Mouse (Mus musculus): ENCODE data around the gene Mthfr. TPM values are rescaled to one million over a fixed set of nuclear protein-coding genes. Genes with fewer than 3 reads are reported as not detected.

Mthfr gene
- polyA plus RNA-seq, 1 experiment from 2014 or later, result 14.3 TPM

DNA sequence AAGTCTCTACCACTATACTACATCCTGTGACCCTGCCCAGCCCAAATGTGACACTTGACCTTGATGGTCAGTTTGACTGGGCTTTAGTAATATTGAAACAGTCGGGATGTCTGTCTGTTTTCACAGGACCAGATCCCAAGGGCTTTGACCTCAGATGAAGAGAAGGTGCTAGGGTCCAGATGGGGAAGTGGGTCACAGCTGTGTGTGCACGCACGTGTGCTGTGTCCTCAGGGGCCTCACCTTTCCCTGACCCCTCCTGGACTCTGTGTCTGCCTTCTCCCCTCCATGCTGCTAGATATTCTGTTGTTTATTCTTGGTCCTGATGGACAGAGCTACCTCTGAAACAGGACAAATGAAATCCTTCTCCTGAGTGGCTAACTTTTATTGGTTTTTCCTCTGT is 27.5 kb upstream of the Mthfr start:
- no peaks in the 10 kb centered on the region for H3K4me1 ChIP-seq (ENCODE audit: control insufficient read depth, insufficient read depth, low read length)
- no peak overlapping the region for H3K4me2 ChIP-seq (ENCODE audit: low read depth, low read length)
- H3K4me3 ChIP-seq (ENCODE audit: low read length), result no peak overlapping the region
- no peaks in the 10 kb centered on the region for H3K9me3 ChIP-seq (ENCODE audit: control insufficient read depth, low read length)
- H3K27me3 ChIP-seq (replicated peaks; ENCODE audit: control insufficient read depth, insufficient read depth, low read length), result no peaks in the 10 kb centered on the region
- no peak overlapping the region for H3K27ac ChIP-seq (ENCODE audit: low read length)
- no peak overlapping the region for H3K9ac ChIP-seq (ENCODE audit: low read depth, low read length)
- WGBS, result 72% methylated on average over 3 of the region's 3 CpGs
- ATAC-seq, result no peak
- peaks cover 41% of the 10 kb centered on the region for H3K36me3 ChIP-seq (ENCODE audit: control insufficient read depth, insufficient read depth, low read length)

DNA sequence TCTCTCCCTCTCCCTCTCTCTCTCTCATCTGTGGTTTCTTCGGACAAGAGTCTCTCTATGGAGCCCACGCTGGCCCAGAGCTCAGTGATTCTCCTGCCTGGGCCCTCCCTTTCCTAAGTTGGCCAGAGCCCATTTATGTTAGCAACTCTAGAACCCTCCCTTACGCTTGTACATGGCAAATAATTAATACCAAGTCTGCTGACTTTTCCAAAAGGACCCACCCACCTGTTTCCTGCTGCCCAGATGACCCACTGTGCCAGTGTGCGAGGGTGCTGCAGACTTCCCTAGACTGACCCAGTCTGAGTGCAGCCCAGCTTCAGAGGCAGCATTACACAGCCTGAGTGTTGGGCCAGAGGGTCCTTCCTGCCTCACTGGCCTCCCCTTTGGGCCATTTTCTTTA is 26.7 kb upstream of the Mthfr start:
- H3K4me3 ChIP-seq (ENCODE audit: low read length), result no peak overlapping the region
- no peak overlapping the region for H3K4me2 ChIP-seq (ENCODE audit: low read depth, low read length)
- no peak for ATAC-seq
- H3K36me3 ChIP-seq (ENCODE audit: control insufficient read depth, insufficient read depth, low read length), result peaks cover 48% of the 10 kb centered on the region
- no peaks in the 10 kb centered on the region for H3K4me1 ChIP-seq (ENCODE audit: control insufficient read depth, insufficient read depth, low read length)
- no peak overlapping the region for H3K9ac ChIP-seq (ENCODE audit: low read depth, low read length)
- H3K9me3 ChIP-seq (ENCODE audit: control insufficient read depth, low read length), result no peaks in the 10 kb centered on the region
- H3K27ac ChIP-seq (ENCODE audit: low read length), result no peak overlapping the region
- 91% methylated on average over 4 of the region's 4 CpGs for WGBS
- H3K27me3 ChIP-seq (replicated peaks; ENCODE audit: control insufficient read depth, insufficient read depth, low read length), result no peaks in the 10 kb centered on the region

DNA sequence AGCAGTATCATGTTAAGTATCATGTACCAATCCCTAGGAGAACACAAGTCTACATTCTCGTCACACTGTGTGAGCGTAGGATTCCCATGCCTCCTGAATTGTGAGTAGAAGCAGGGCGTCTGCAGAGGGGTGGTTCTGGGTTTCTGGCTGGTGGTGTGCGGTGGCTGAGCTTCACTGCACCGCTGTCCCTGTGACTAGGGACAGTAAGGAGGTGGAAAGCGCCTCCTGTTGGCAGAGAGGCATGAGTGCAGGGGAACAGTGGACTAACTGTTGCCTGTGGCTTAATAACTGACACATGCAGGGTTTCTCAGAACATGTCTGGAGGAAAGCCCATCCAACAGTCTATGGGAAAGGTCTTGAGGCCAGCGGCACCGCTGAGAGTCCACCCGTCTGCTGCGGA is 23.5 kb upstream of the Mthfr start:
- no peak overlapping the region for H3K9ac ChIP-seq (ENCODE audit: low read depth, low read length)
- ATAC-seq, result no peak
- H3K4me1 ChIP-seq (ENCODE audit: control insufficient read depth, insufficient read depth, low read length), result no peaks in the 10 kb centered on the region
- no peak overlapping the region for H3K4me2 ChIP-seq (ENCODE audit: low read depth, low read length)
- no peaks in the 10 kb centered on the region for H3K27me3 ChIP-seq (replicated peaks; ENCODE audit: control insufficient read depth, insufficient read depth, low read length)
- H3K4me3 ChIP-seq (ENCODE audit: low read length), result no peak overlapping the region
- H3K36me3 ChIP-seq (ENCODE audit: control insufficient read depth, insufficient read depth, low read length), result peaks cover 45% of the 10 kb centered on the region
- H3K27ac ChIP-seq (ENCODE audit: low read length), result no peak overlapping the region
- H3K9me3 ChIP-seq (ENCODE audit: control insufficient read depth, low read length), result no peaks in the 10 kb centered on the region
- WGBS, result 83% methylated on average over 10 of the region's 10 CpGs

DNA sequence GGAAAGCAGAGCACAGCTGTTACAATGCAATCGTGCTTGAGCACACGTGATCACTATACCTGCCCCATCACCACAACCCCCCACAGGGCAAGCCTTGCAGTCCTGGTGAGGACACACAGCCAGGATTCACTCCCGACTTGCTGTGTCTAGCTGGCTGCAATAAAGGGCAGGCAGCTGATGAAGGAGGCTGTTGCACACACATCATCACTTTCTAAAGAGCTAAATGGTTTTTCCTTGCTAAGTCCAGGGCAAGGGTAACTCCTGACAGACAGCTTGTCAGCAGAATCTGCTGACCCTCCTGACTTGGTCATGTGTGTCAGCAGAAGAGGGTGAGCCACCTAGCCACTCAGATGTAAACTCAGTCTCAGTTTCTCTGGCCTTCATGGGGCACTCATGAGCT is 21.9 kb upstream of the Mthfr start:
- no peaks in the 10 kb centered on the region for H3K9me3 ChIP-seq (ENCODE audit: control insufficient read depth, low read length)
- H3K4me3 ChIP-seq (ENCODE audit: low read length), result no peak overlapping the region
- H3K27me3 ChIP-seq (replicated peaks; ENCODE audit: control insufficient read depth, insufficient read depth, low read length), result no peaks in the 10 kb centered on the region
- 84% methylated on average over 3 of the region's 3 CpGs for WGBS
- no peak overlapping the region for H3K27ac ChIP-seq (ENCODE audit: low read length)
- ATAC-seq, result no peak
- no peak overlapping the region for H3K4me2 ChIP-seq (ENCODE audit: low read depth, low read length)
- H3K36me3 ChIP-seq (ENCODE audit: control insufficient read depth, insufficient read depth, low read length), result peaks cover 39% of the 10 kb centered on the region
- no peaks in the 10 kb centered on the region for H3K4me1 ChIP-seq (ENCODE audit: control insufficient read depth, insufficient read depth, low read length)
- no peak overlapping the region for H3K9ac ChIP-seq (ENCODE audit: low read depth, low read length)

DNA sequence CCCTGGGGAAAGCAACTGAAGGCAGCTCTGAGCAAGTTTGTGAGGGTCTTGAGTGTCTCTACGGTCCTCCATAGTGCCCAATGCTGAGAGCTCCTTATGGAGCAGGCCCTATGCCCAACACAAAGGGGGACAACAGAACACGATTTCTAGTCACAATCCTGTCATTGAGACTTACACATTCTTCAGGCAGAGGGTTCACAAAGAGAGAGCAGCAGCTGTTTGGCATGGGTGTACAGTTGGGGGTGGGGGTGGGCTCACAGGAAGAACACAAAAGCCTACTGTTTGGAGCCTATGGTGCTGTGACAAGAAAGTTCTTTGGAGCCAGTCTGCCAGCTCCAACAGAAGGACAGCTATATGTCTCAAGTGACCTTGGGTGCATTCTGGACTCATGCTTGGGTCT is 20.5 kb upstream of the Mthfr start:
- peaks cover 36% of the 10 kb centered on the region for H3K36me3 ChIP-seq (ENCODE audit: control insufficient read depth, insufficient read depth, low read length)
- no peak overlapping the region for H3K27ac ChIP-seq (ENCODE audit: low read length)
- no peaks in the 10 kb centered on the region for H3K27me3 ChIP-seq (replicated peaks; ENCODE audit: control insufficient read depth, insufficient read depth, low read length)
- H3K9me3 ChIP-seq (ENCODE audit: control insufficient read depth, low read length), result no peaks in the 10 kb centered on the region
- 75% methylated on average over 2 of the region's 2 CpGs for WGBS
- no peak overlapping the region for H3K9ac ChIP-seq (ENCODE audit: low read depth, low read length)
- H3K4me1 ChIP-seq (ENCODE audit: control insufficient read depth, insufficient read depth, low read length), result no peaks in the 10 kb centered on the region
- H3K4me3 ChIP-seq (ENCODE audit: low read length), result no peak overlapping the region
- no peak overlapping the region for H3K4me2 ChIP-seq (ENCODE audit: low read depth, low read length)
- ATAC-seq, result 0 out of 2 replicates have a peak, but pooled peaks have one; percentile 23

DNA sequence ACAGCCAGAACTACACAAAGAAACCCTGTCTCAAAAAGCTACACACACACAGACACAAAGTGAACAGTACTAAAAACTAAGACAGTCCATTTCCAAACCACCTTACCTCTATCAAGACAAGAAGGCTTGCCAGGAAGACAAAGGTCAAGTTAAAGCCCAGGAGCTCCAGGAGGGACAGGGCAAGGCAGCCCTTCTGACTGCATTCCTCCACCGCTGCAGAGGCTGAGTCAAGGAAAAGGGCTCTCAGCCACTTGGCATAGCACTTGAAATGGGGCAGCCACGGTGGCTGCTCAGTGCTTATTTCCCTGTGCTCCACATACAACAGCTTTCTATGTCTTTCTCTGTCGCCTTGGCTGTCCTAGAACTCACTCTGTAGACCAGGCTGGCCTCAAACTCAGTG is 14.9 kb upstream of the Mthfr start:
- H3K27ac ChIP-seq (ENCODE audit: low read length), result no peak overlapping the region

DNA sequence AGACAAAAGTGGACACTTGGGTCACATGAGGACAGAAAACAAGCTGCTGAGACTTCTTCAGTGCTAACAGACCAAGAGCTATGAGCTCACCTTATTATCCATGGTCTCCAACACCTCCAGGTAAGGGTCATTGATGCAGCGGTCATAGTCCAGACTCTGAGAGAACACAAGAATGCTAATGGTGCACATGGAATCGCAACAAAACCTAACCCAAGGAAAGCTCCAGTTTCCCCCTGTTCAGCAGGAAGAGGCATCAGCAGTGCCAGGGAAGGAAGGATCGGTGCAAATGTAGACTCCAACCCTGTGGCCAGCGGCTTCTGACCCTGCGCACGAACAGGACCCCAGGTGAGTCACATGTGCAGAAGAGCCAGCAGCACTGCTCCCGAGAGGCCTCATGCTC is 9.6 kb upstream of the Mthfr start:
- H3K4me1 ChIP-seq (ENCODE audit: control insufficient read depth, insufficient read depth, low read length), result no peaks in the 10 kb centered on the region
- H3K4me3 ChIP-seq (ENCODE audit: low read length), result no peak overlapping the region
- 0 out of 2 replicates have a peak, but pooled peaks cover 3% of the 10 kb centered on the region for H3K36me3 ChIP-seq (ENCODE audit: control insufficient read depth, insufficient read depth, low read length)
- H3K27ac ChIP-seq (ENCODE audit: low read length), result no peak overlapping the region
- ATAC-seq, result no peak
- H3K27me3 ChIP-seq (replicated peaks; ENCODE audit: control insufficient read depth, insufficient read depth, low read length), result no peaks in the 10 kb centered on the region
- no peaks in the 10 kb centered on the region for H3K9me3 ChIP-seq (ENCODE audit: control insufficient read depth, low read length)
- 93% methylated on average over 7 of the region's 7 CpGs for WGBS
- H3K9ac ChIP-seq (ENCODE audit: low read depth, low read length), result no peak overlapping the region
- H3K4me2 ChIP-seq (ENCODE audit: low read depth, low read length), result no peak overlapping the region

More for the DNA sequence above, 14.9 kb upstream of the Mthfr start:
- Histone ChIP-seq H3K4me3 (ENCODE audit: low read length) (no peak overlapping the region), H3K27me3 (replicated peaks; ENCODE audit: control insufficient read depth, insufficient read depth, low read length) (no peaks in the 10 kb centered on the region), H3K4me1 (ENCODE audit: control insufficient read depth, insufficient read depth, low read length) (no peaks in the 10 kb centered on the region), H3K9ac (ENCODE audit: low read depth, low read length) (no peak overlapping the region), H3K4me2 (ENCODE audit: low read depth, low read length) (no peak overlapping the region), H3K36me3 (ENCODE audit: control insufficient read depth, insufficient read depth, low read length) (peaks cover 10% of the 10 kb centered on the region), H3K9me3 (ENCODE audit: control insufficient read depth, low read length) (no peaks in the 10 kb centered on the region)
- no peak for ATAC-seq
- WGBS, result 86% methylated on average over 3 of the region's 3 CpGs

DNA sequence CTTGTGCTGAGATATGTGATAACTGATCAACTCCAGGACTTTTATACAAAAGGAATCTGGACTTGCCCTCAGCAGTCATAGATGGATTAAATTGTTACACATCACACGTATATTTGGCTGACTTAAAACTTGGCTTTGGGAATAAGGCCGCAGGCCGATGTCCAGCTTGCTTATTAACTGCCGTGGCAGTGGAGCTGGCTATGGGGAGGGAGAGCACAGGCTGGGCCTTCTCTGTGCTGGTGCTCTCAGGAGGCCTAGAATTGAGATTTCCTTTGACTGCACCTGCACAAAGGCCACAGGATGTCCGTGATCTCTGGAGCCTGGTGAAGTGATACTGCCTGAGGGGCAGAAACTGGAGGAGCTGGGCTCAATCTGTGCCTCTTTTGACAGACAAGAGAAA is 8.4 kb upstream of the Mthfr start:
- no peak for ATAC-seq
- Histone ChIP-seq H3K4me3 (ENCODE audit: low read length) (no peak overlapping the region), H3K9ac (ENCODE audit: low read depth, low read length) (no peak overlapping the region), H3K36me3 (ENCODE audit: control insufficient read depth, insufficient read depth, low read length) (0 out of 2 replicates have a peak, but pooled peaks cover 5% of the 10 kb centered on the region), H3K27ac (ENCODE audit: low read length) (no peak overlapping the region), H3K4me1 (ENCODE audit: control insufficient read depth, insufficient read depth, low read length) (no peaks in the 10 kb centered on the region), H3K27me3 (replicated peaks; ENCODE audit: control insufficient read depth, insufficient read depth, low read length) (no peaks in the 10 kb centered on the region), H3K9me3 (ENCODE audit: control insufficient read depth, low read length) (no peaks in the 10 kb centered on the region), H3K4me2 (ENCODE audit: low read depth, low read length) (no peak overlapping the region)
- WGBS, result 85% methylated on average over 5 of the region's 5 CpGs

DNA sequence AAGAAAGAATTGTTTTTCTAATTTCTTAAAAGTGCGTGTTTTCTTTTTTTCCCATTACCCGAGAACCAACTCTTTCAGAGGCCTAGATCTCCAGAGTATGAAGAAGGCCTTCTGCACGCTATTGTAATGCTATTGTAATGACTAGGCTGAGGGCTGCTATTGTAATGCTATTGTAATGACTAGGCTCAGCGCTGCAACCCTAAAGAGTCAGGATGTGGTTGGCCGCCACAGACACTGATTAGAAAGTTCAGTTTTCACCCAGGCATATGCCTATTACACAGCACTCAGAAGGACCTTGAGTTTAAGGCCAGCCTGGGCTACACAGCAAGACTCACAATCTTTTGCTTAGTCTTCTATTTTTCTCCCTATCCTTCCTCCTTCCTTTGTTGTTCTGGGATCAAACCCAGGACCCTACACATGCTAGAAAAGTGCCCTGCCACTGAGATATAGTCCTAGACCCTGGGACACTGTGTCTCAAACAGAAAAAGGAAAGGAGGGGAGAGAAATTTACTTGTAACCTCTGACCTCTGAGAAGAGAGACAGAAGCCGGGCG is 4.9 kb upstream of the Mthfr start:
- Histone ChIP-seq H3K36me3 (ENCODE audit: control insufficient read depth, insufficient read depth, low read length) (0 out of 2 replicates have a peak, but pooled peaks cover 3% of the 10 kb centered on the region), H3K9me3 (ENCODE audit: control insufficient read depth, low read length) (no peaks in the 10 kb centered on the region), H3K27me3 (replicated peaks; ENCODE audit: control insufficient read depth, insufficient read depth, low read length) (no peaks in the 10 kb centered on the region), H3K27ac (ENCODE audit: low read length) (no peak overlapping the region), H3K9ac (ENCODE audit: low read depth, low read length) (no peak overlapping the region), H3K4me3 (ENCODE audit: low read length) (no peak overlapping the region), H3K4me2 (ENCODE audit: low read depth, low read length) (no peak overlapping the region), H3K4me1 (ENCODE audit: control insufficient read depth, insufficient read depth, low read length) (peaks cover 7% of the 10 kb centered on the region)
- no peak for ATAC-seq
- WGBS, result 84% methylated on average over 7 of the region's 7 CpGs

DNA sequence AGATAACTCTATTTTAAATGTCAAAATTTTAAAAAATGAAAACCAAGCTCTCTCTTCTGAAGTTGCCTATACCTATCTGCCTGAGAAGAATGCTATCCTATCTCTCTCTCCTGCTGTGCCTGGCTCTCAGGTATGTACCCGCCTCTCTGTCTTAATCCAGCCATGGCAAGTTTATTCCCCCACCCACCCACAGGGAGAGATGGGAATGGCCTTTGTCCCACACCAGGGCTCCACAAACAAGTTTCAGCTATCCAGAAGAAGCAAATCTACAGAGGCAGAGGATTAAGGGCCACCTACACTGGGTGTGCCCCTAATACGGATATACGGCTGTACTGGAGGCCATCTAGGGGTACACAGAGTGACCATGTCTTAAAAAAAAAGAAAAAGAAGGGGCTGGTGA is 3.4 kb upstream of the Mthfr start:
- no peak overlapping the region for H3K27ac ChIP-seq (ENCODE audit: low read length)
- H3K4me2 ChIP-seq (ENCODE audit: low read depth, low read length), result no peak overlapping the region
- no peaks in the 10 kb centered on the region for H3K9me3 ChIP-seq (ENCODE audit: control insufficient read depth, low read length)
- ATAC-seq, result no peak
- no peak overlapping the region for H3K9ac ChIP-seq (ENCODE audit: low read depth, low read length)
- H3K4me3 ChIP-seq (ENCODE audit: low read length), result no peak overlapping the region
- no peaks in the 10 kb centered on the region for H3K27me3 ChIP-seq (replicated peaks; ENCODE audit: control insufficient read depth, insufficient read depth, low read length)
- H3K36me3 ChIP-seq (ENCODE audit: control insufficient read depth, insufficient read depth, low read length), result 0 out of 2 replicates have a peak, but pooled peaks cover 3% of the 10 kb centered on the region
- 86% methylated on average over 3 of the region's 3 CpGs for WGBS
- peaks cover 18% of the 10 kb centered on the region for H3K4me1 ChIP-seq (ENCODE audit: control insufficient read depth, insufficient read depth, low read length)

All from intestine, embryonic 16.5 days (tissue).